Mouse (Mus musculus) ES-CJ7 (cell line): ENCODE data around the gene Kif21b.

Experiments
- DNase-seq: peaks from one replicate; pipeline ENCODE4 v3.0.0; 2011; ENCODE audit warnings: low read depth, low spot score

Gene Kif21b

DNA sequence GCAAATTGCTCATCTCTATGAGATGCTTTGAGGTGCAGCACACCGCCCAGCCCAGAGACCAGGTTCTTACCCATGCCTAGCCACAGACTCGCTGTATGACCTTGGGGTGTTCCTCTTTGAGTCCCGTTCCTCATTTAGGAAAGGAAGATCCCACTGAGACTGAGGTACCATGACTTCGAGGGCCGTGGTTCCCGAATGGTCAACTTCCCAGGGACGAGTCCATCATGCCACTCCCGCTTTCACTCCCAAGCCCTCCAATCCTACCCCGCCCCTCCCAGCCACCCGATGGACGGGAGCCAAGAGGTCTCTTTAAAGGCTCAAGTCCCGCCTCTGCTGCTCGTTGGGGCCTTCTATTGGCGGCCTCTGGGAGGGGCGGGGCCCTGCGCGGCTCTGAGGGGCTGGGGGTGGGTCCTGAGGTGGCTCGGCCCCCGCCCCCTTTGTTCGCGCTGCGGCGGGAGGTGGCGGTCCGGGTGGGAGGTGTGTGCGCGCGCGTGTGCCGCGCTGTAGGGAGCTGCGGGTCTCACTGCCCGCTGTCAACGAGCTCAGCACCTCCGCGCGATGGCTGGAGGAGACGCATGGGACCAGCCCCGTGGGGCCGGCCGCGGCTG, at the start of gene Kif21b:
Kif21b (plus strand) TSS at position 439 of the 608 bp plus-strand sequence.
- peak; percentile 91 for DNase-seq

DNA sequence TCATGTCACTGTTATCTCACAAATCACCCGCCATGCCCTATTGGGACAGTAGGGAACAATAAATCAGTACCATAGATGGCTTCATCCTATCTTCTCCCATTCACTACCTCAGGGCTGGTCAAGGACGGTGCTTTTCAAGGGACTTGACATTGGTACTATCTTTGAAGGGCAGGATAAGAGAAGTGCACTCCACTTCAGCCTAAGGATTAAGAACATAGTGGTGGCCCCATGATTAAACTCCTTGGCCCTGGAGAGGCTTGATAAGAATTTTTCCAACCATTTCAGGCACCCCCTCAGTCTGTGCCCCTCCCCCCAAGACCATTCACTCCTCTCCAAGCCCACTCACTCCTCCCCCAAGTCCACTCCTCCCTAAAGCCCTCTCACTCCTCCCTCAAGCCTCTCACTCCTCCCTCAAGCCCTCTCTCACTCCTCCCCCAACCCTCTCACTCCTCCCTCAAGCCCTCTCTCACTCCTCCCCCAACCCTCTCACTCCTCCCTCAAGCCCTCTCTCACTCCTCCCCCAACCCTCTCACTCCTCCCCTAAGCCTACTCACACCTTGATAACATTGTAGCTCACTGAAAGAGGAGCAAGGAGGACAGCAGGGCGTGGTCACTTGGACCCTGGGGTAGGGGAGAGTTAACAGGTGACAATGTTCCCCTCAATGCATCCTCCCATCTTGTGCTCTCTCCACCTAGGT, 45.1 kb upstream of the Kif21b start:
- no peak for DNase-seq

DNA sequence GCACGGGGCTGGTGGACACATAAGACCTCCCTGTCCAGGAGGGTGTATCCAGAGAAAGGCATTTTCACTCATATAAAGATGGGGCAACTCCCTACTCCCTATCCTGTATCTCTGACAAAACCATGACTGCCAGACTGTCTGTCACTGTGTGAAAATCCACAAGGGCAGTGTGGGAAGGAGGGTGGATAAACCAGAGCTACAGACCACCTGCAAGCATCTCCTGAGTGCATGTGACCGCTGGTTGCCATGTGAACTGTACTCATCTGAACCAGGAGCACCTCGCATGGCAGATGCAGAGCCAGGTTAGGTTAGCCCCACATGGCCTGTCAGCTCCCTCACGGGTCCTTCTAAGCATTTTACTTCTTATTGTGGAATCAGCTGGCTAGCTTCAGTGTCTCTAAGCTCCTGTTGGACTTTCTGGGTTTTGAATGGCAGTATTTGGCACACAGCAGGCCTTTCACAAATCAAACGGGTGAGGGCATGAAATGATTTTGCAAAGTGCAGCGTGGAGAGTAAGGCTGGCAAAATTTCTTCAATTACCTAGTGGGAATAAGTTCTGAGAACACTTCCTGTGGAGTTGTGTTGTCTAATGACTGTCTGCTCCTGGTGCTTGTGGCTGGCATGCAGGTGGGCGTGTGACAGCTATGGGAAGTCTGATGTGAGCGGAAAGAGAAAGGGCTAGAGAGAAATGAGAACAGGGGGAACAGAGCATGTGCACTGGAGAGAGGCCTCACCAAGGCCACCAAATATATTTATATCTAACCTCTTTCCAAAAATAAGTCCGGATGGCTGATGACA, 41.6 kb upstream of the Kif21b start:
- DNase-seq, result no peak

DNA sequence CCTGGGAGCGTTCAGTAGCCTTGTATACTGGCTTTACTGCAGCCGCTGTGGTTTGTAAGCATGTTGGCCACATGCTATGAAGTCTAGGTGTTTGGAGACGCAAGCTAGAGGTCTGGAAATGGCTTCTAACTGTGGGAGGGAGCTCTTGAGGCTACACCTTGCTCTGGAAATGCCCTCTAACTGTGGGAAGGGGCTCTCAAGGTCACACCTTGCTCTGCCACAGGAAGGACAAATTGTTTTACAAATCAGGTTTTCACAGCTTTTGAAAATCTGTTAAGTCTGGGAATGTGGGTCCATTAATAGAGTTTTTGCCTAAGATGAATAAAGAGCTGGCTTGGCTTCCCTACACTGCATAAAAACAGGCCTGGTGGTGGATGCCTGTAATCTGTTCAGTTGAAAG, 37.5 kb upstream of the Kif21b start:
- peak; percentile 71 for DNase-seq

DNA sequence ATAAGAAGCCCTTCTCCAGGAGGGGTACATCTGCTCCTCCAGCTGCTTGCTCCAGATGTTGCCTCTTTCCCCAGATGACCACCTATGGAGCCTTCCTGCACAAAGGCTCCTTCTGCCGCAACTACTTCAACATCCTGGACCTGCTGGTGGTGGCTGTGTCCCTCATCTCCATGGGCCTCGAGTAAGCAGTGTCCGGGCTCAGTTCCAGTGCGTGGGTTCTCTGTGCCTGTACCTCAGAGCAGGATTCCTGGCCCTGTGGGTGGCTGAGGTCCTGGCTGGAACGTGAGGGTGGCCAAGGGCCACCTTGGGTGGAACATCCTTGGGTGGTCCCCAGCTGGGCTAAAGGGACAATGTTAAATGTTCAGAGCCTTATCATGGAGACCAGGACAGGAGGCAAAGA, 36.4 kb upstream of the Kif21b start:
- DNase-seq, result no peak

DNA sequence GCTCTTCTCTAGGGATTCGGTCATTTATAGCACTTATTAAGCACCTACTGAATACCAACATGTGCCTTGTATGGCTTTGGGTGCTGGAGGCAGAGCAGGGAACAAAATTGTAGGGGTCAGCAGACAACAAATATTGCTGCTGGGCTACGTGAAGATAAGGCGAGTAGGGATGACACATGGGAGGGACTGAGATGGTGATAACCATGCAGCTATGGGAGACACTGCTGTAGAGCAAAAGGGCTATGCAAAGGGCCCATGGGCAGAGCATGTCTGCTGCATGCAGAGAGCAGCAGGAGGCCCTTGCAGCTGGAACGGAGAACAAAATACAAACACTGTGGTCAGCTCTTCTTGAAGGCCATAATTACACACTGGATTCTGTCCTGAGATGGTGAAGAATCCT, 29.1 kb upstream of the Kif21b start:
- DNase-seq, result no peak

DNA sequence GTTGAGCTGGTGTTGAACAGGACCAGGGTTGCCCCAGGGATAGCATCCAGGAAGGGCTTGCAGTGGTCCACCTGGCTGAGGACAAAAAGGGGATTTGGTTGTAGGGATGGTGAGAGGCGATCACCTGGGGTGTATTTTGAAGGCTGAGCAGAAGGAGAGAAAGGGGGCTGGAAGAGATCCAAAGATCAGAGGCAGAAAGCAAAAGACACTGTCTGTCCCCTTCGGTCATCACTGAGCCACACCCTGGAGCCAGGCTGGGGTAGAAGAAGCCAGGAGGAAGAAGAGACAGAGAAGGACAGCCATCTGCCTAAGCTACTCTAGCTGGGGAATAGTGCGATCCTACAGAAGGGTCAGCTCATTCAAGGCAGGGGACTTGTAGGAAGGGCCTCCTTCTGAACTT, 28.6 kb upstream of the Kif21b start:
- DNase-seq, result no peak

DNA sequence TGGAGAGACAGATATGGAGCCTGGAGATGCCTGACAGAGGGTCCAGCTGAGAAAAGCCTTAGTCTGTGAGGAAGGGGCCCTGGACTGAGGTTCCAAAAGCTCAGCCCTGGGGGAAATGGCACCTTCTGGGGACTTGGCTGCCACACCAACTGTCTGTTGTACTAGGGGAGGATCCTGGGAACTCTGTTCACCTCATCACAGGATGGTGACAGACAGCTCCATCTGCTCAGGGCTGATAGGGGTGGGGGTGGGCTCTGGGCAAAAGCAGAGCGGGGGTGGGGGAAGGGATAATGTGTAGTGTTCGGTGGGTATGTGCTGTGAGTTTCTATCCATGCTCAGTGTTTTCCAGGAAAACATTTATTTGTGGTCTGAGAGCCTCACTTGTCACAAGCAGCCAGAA, 28.2 kb upstream of the Kif21b start:
- no peak for DNase-seq

DNA sequence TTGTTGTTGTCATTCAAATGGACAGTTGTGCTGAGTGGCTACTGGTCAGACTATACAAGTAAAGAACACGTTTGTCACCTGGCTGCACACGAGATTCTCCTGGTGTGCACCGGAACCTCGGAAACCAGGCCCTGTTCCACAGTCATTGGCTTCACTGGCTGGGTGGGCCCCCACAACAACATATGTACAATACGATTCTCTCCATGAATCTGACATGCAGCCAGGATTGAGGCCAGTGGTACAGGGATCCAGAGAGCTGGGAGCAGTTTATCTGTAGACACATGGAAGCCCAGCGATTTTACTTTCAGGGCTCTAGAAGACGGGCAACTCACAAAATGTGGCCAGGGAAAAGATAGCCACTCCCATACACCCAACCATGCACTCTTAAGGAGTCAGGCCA, 27.5 kb upstream of the Kif21b start:
- no peak for DNase-seq

DNA sequence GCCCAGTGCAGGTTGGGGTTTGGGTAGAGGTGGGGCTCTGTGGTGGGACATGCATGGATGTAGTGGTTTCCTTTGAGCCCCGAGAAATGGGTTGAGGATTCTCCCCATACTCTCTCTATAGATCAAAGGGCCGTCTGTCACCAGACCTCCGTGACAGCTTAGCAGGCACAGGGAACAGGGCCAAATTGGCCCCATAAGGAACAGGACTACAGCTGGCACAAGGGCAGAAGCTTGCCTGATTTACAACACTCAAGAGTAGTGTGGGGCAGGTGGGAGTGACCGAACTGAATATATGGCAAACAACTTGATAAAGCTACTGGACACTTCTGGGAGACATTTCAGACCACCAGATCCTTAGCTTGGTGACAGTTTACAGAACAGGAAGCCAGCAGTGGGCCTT, 26.4 kb upstream of the Kif21b start:
- DNase-seq, result no peak

DNA sequence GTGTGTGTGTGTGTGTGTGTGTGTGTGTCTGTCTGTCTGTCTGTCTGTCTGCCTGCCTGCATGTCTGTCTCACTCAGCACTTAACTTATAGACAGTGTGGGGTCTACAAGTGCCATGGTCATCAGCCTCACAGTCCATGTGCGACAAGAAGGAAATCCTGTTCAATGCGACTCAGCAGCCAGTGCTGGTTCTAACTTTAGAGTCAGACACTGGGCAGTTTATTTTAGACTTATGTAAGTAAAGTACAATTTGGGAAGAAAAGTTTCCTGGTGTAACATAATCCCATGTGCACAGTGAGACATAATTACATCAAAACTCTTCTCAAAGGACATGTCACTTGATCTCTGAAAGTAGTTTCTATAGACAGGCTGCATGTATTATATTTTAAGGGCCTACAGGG, 21.7 kb upstream of the Kif21b start:
- DNase-seq, result no peak

DNA sequence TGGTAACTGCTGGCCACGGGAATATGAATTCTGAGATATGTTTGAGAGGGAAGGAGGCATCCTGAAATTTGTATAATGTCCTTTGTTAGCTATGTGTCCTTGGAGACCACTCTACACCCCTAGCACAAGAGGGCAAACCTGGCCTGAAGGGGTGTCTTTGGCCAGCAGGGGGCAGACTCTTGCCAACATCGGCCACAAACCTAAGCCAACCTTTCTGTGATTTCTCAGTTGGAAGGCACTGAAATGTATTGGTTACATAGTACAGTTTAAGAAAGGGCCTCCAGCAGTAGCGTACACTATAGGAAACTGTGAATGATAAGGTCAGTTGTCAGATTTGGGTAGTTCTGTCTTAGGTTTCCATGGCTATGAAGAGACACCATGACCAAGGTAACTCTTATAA, 15.0 kb upstream of the Kif21b start:
- peak; percentile 53 for DNase-seq

DNA sequence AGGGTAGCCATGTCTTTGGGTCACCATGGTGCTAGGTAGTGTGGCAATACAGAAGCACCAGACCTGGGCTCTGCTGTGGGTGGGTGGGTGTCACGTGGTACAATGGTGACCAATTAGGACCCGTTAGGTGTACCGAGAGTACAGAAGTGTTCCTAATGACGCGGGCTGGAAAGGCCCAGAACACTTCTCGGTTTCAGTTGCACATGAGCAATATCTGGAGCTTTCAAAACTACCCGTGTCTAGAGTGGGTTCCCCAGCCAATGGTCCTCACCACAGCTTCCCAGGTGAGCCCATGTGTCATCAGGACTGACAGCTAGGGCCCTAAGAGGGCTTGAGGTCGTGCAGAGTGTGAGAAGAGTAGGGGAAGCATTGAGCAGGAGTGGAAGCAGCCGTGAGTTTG, 14.1 kb upstream of the Kif21b start:
- DNase-seq, result no peak

DNA sequence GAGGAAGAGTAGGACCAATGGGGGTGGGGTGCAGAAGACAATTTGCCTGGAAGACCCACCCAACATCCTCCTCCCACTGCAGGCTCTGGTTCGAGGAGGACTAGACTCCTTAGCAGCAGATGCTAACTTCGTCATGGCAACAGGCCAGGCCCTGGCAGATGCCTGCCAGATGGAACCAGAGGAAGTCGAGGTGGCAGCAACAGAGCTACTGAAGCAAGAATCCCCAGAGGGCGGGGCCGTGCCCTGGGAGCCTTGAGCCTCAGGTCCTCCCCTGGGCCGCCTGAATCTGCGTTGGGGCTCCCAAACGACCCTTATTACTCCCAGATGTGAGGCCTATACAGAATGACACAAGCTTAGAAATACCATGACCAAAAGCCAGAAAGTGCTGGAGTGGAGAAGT, 12.3 kb upstream of the Kif21b start:
- peak; percentile 36 for DNase-seq

DNA sequence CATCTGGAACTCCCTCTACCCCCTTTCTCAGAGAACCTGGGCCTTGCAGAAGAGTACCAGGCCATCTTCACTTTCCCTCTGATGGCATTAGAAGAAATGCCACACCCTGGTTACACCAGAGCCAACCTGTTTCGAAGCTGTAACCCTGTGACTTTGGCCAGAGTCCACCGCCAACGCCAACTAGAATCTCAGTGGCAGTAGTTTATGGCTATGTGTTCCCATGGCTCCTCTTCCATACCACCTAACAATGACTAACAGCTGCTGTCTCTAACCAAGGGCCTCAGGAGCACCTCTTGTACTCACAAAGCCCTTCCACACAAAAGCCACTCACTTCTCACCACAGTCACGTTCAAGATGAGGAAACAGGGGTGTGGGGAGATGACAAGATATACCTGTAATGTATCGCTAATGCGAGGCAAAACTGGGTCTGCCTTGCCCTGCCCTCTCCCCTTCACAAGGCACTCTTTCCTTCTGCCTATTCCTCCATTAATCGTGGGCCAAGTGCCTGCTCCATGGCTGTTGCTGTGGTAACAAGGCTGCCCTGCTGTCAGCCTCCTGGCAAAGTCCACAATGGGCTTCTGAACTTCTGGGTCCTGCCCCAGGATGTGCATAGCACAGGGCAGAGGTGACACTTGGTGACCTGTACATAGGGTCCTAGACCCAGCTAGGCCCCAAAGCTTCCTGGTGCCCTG, 11.5 kb upstream of the Kif21b start:
- DNase-seq, result no peak

DNA sequence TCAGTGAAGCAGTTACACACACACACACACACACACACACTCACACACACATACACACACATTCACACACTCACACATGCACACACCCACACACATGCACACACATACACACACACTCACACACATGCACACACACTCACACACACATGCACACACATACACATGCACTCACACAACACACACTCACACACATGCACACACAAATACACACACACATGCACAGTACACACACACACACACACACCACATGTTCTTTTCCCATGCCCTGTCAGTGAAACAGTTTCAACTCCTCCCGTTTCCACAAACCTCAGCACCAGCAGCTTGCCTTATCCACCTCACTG, 11.0 kb upstream of the Kif21b start:
- no peak for DNase-seq

DNA sequence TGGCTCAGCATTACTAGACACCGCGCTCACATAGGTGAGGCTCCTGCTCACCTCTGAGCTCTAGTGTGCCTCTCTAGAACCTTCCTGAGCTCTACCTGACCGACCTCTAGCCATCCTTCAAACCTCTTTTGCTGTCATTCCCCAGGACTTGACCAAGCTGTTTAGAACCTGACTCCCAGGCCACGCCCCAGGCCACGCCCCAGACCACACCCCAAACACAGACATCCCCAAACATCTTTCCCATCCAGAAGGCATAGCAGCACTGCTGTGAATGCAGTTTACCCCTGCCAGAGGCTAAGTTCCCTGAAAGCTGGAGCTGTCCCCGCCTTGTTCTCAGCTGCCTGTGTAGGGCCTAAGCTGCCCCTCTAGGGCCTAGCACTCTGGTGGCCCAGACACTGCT, 10.4 kb upstream of the Kif21b start:
- peak; percentile 44 for DNase-seq

DNA sequence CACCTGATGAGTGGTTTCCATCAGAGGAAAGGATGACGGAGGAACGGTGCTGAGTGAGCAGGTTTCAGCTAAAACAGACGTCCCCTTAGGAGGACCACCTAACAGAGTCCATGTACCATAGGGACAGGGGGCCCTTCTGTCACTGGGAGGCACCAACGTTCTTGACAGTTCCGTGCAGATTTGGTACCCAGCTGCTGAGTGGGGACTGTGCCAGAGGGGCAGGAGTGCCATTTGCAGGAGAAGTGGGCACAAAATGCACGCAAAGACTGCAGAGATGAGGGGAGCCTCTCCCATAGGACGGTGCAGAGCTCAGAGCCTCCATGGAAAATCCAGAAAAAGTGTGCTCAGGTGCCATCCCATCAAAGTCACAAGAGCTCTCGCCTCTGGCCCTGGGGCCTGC, 9.2 kb upstream of the Kif21b start:
- DNase-seq, result no peak

DNA sequence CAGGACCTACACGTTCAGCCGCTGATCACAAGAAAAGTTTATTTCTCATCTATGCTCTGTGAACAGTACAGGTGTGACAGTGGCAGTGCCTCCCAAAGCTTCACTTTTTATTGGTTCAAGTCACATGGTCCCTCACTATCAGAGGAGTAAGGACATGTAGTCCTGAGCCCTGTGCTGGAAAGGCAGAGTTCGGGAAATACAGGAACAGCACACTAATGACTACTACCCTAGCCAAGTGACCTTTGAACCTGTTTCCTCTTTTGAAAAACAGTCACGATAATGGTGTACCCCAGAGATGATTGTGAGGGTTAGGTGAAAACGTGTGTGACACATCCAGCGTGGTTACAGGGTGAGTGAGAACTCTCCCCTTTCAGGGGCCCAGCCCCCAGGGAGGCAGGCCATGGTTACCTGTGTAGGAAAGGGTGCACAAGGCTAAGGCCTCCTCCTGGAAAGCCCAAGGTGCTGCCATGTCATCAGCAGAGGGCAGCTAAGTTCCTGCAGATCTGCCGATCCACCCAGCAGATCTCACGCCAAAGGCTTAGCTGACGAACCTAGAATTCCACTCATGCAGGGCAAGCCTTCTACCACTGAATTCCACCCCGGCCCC, 4.9 kb upstream of the Kif21b start:
- no peak for DNase-seq

DNA sequence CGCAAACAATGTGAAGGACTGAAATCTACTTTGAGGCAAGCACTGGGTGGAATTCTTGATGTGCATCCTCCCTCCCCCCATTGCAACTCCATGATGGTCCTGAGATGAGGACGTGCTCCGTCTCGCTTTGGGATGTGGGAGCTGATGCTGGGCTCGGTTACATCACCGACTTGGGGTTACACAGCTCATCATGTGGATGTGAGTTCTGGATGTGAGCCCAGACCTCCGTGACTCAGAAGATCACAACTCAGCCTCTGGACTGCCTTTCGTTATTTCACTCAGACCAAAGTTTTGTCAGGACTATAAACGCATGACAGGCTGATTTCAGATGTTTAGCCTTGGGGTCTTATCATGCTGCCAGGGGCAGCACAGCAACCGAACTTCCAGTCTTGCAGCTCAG, 4.3 kb upstream of the Kif21b start:
- DNase-seq, result no peak

DNA sequence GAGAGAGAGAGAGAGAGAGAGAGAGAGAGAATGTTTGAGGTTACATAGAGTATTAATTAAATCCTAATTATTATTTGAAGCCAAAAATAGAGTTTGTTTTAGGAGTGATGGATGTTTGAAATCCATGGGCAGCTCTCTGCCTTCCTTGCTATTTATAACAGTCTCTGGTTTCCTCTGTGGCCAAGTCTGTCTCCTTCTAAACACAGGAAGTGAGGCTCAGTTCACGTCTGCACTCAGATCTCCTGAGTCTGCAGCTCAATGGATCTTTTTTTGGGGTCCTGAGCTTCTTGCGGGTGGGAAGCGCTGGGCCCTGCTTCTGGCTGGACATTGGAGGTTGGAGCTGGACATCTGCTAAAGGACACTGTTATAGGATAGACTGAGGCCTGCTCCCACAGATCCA, 3.3 kb upstream of the Kif21b start:
- DNase-seq, result no peak

DNA sequence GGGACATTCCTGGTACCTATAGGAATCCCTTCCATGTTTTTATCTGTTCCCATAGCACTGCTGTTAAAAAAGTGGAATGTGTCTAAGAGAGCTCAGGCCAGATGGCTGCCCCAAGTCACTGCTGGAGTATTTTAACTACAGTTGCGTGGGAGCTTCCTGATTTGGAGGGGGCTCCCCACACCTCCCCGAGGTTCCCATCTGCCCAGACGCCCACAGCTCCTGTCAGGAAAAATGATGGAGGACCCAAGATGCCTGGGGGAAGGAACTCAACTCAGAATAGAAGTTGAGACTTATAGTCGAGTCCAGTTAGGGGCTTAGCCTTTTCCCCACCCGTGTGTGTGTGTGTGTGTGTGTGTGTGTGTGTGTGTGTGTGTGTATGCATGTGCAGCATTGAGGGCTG, 2.8 kb upstream of the Kif21b start:
- DNase-seq, result no peak
